Mouse (Mus musculus) thymus, adult 2 months (tissue): ENCODE data around the gene Plcd3. TPM values are rescaled to one million over a fixed set of nuclear protein-coding genes. Genes with fewer than 3 reads are reported as not detected.

ENCODE experiments used
- DNase-seq: peaks from one replicate; pipeline ENCODE4 v3.0.0; 2021
- H3K27ac ChIP-seq: fragments of 200-500 bp; 2 replicates; pipeline ENCODE4 v1.5.1; 2012; ENCODE audit warnings: low read length, control low read depth; ENCODE audit not compliant: control insufficient read depth, insufficient read depth
- H3K27me3 ChIP-seq: fragments of 200-500 bp; 2 replicates; pipeline ENCODE4 v1.6.1; 2012; ENCODE audit warnings: mild to moderate bottlenecking, low read length, moderate library complexity, mixed read lengths; ENCODE audit not compliant: control insufficient read depth, insufficient read depth
- H3K36me3 ChIP-seq: fragments of 200-500 bp; 2 replicates; pipeline ENCODE4 v1.6.1; 2012; ENCODE audit warnings: mild to moderate bottlenecking, low read length, moderate library complexity; ENCODE audit not compliant: control insufficient read depth, insufficient read depth
- H3K4me1 ChIP-seq: fragments of 200-500 bp; replicated peaks from 2 replicates; pipeline ENCODE4 v1.6.1; 2012; ENCODE audit warnings: low read length; ENCODE audit not compliant: control insufficient read depth, insufficient read depth
- H3K4me3 ChIP-seq: fragments of 200-500 bp; 2 replicates; pipeline ENCODE4 v1.5.1; 2012; ENCODE audit warnings: mild to moderate bottlenecking, low read length, control low read depth, moderate library complexity; ENCODE audit not compliant: control insufficient read depth, insufficient read depth
- CTCF ChIP-seq: fragments of 200-500 bp; IDR thresholded peaks from 2 replicates; pipeline ENCODE4 v1.5.1; 2012; ENCODE audit warnings: mild to moderate bottlenecking, control low read depth, low read length, moderate library complexity, borderline replicate concordance; ENCODE audit not compliant: control insufficient read depth, poor library complexity, insufficient read depth; ENCODE audit errors: extremely low read depth
- POLR2A ChIP-seq: fragments of 200-500 bp; IDR thresholded peaks from 2 replicates; pipeline ENCODE4 v1.6.1; 2012; ENCODE audit warnings: mild to moderate bottlenecking, low read length, control low read depth, moderate library complexity; ENCODE audit not compliant: control insufficient read depth, poor library complexity, insufficient read depth; ENCODE audit errors: extremely low read depth
- WGBS: fragments of 180-500 bp; shearing (Covaris S2); methylation state at CpG from one replicate; pipeline ENCODE4 v1.1.7; 2018; 5-methylcytosine and 5-hydroxymethylcytosine counted together
- polyA plus RNA-seq: library from polyadenylated mRNA; depleted of rRNA; stranded (reverse); fragments of >200 nt; gene quantifications from 2 replicates; pipeline ENCODE4 v1.2.3, GENCODE M21; 2012

Plcd3 gene
- polyA plus RNA-seq, 1 experiment = 5.4 TPM

GRCm38 (mm10) chr11:103141944-103142255 is 40.4 kb upstream of the Plcd3 start:
- no peaks in the 10 kb centered on the region for H3K27me3 ChIP-seq
- no peaks in the 10 kb centered on the region for H3K36me3 ChIP-seq
- peaks cover 24% of the 10 kb centered on the region for H3K4me1 ChIP-seq
- H3K27ac ChIP-seq = peak overlapping the region; percentile 84
- WGBS = 29% methylated on average over 1 of the region's 1 CpGs
- no peak for TF ChIP-seq CTCF
- no peak for TF ChIP-seq POLR2A
- H3K4me3 ChIP-seq = peak overlapping the region; percentile 38; the same call in 1 of the 2 replicates
- no peak for DNase-seq

- Histone ChIP-seq H3K4me3 (peak overlapping the region; percentile 38; the same call in 1 of the 2 replicates), H3K36me3 (no peaks in the 10 kb centered on the region), H3K27me3 (no peaks in the 10 kb centered on the region), H3K27ac (peak overlapping the region; percentile 84), H3K4me1 (peaks cover 24% of the 10 kb centered on the region)
- 78% methylated on average over 11 of the region's 11 CpGs for WGBS
- DNase-seq = no peak
- no peak for TF ChIP-seq POLR2A
- TF ChIP-seq CTCF = no peak
Measured at GRCm38 (mm10) chr11:103141101-103141943, 39.9 kb upstream of the Plcd3 start.

GRCm38 (mm10) chr11:103140763-103141100 is 39.3 kb upstream of the Plcd3 start:
- Histone ChIP-seq H3K4me3 (no peak overlapping the region), H3K4me1 (peaks cover 24% of the 10 kb centered on the region), H3K27me3 (no peaks in the 10 kb centered on the region), H3K27ac (peak overlapping the region; percentile 13; the same call in 1 of the 2 replicates), H3K36me3 (no peaks in the 10 kb centered on the region)
- 95% methylated on average over 6 of the region's 6 CpGs for WGBS
- TF ChIP-seq CTCF (no peak), POLR2A (no peak)
- no peak for DNase-seq

- H3K4me1 ChIP-seq = peaks cover 24% of the 10 kb centered on the region
- DNase-seq = no peak
- H3K27ac ChIP-seq = no peak overlapping the region
- 97% methylated on average over 14 of the region's 14 CpGs for WGBS
- no peaks in the 10 kb centered on the region for H3K36me3 ChIP-seq
- H3K27me3 ChIP-seq = no peaks in the 10 kb centered on the region
- TF ChIP-seq POLR2A = no peak
- TF ChIP-seq CTCF = no peak
- no peak overlapping the region for H3K4me3 ChIP-seq
Measured at GRCm38 (mm10) chr11:103139951-103140762, 38.7 kb upstream of the Plcd3 start.

GRCm38 (mm10) chr11:103136039-103136577 is 34.6 kb upstream of the Plcd3 start:
- Histone ChIP-seq H3K4me1 (peaks cover 15% of the 10 kb centered on the region), H3K36me3 (no peaks in the 10 kb centered on the region), H3K4me3 (no peak overlapping the region), H3K27me3 (no peaks in the 10 kb centered on the region), H3K27ac (no peak overlapping the region)
- DNase-seq = no peak
- WGBS = 77% methylated on average over 8 of the region's 8 CpGs
- TF ChIP-seq CTCF = no peak
- no peak for TF ChIP-seq POLR2A

- Histone ChIP-seq H3K4me1 (peaks cover 13% of the 10 kb centered on the region), H3K27ac (0 out of 2 replicates have a peak overlapping the region, but pooled peaks have one; percentile 27), H3K4me3 (no peak overlapping the region), H3K27me3 (no peaks in the 10 kb centered on the region), H3K36me3 (no peaks in the 10 kb centered on the region)
- no peak for TF ChIP-seq POLR2A
- no peak for TF ChIP-seq CTCF
- WGBS = 78% methylated on average over 3 of the region's 3 CpGs
- DNase-seq = no peak
Measured at GRCm38 (mm10) chr11:103134221-103134620, 32.8 kb upstream of the Plcd3 start.
